Mouse (Mus musculus): ENCODE measurements at regions not wholly inside any gene's neighbourhood (a gene's known extent, or its start where the extent isn't known, plus 50 kb on each side); places are given as distances from the start of the nearest gene placed in this dataset.

DNA sequence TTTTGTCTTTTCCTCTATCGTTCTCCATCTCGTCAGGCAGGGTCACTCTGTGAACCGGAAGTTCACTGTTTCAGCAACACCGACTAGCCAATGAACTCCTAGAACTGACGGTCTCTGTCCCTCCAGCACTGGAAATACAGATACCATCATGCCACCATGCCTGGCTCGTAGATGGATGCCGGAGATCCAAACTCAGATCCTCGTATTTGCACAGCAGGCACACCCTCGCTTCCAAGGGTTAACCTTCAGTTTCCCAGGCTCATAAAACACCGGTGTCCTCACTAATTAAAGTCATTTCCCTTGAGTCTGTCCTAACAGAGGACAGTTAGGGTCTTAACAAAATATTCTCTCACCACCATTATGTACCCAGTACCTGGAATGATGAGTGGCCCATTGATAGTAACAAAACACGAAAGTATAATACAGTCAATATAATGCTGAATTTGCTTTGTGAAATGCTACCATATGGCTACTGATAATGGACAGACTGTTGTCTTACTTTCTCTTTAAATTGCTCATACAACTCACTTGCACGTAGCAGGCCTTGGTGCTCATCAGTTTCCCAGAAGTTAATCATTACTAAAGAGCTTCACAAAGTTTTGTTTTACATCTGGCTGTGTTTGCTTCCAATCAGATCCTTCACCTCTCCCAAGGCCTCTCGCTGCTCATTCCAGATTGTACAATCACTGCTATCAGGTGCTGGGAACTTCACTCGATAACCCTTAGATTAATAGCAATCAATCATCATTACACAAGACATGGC is 52.7 kb upstream of the Ccn6 start:
- ATAC-seq (ENCODE audit: insufficient read depth, low FRiP score): no peak
- Histone ChIP-seq H3K9me3 (replicated peaks; ENCODE audit: control insufficient read depth, low read length) (no peaks in the 10 kb centered on the region), H3K36me3 (ENCODE audit: control insufficient read depth, insufficient read depth, low read length) (no peaks in the 10 kb centered on the region), H3K4me3 (replicated peaks; ENCODE audit: low read length) (no peak overlapping the region), H3K4me2 (ENCODE audit: low read depth, low read length) (no peak overlapping the region), H3K9ac (ENCODE audit: low read length) (no peak overlapping the region), H3K4me1 (ENCODE audit: control insufficient read depth, insufficient read depth, low read length) (no peaks in the 10 kb centered on the region), H3K27ac (ENCODE audit: low read length) (no peak overlapping the region), H3K27me3 (ENCODE audit: control insufficient read depth, insufficient read depth, low read length) (no peaks in the 10 kb centered on the region)
- WGBS: 68% methylated on average over 14 of the region's 14 CpGs

DNA sequence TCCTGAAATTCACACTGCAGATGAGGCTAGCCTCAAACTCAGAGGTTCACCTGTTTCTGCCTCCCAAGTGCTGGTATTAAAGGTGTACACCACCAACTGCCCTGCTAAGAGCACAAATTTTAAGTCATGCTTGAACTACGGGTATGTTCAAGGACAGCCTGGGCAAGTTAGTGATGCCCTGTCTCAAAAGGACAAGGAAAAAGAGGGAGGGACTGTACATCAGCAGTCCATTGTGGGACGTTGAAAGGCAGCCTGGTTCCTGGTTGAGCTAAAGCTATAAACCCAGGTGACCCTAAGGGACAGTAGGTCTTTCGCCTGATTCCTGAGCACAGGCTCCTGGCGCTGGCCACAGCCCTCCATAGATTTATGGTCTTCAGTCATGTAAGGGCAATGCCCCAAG is 51.0 kb upstream of the Ccn6 start:
- Histone ChIP-seq H3K36me3 (ENCODE audit: control insufficient read depth, insufficient read depth, low read length) (no peaks in the 10 kb centered on the region), H3K9ac (ENCODE audit: low read length) (no peak overlapping the region), H3K9me3 (replicated peaks; ENCODE audit: control insufficient read depth, low read length) (0 out of 2 replicates have a peak, but pooled peaks cover 5% of the 10 kb centered on the region), H3K4me2 (ENCODE audit: low read depth, low read length) (no peak overlapping the region), H3K4me3 (replicated peaks; ENCODE audit: low read length) (no peak overlapping the region), H3K27ac (ENCODE audit: low read length) (no peak overlapping the region), H3K4me1 (ENCODE audit: control insufficient read depth, insufficient read depth, low read length) (no peaks in the 10 kb centered on the region), H3K27me3 (ENCODE audit: control insufficient read depth, insufficient read depth, low read length) (no peaks in the 10 kb centered on the region)
- no peak for ATAC-seq (ENCODE audit: insufficient read depth, low FRiP score)
- WGBS: 81% methylated on average over 4 of the region's 4 CpGs
